Mouse (Mus musculus): Measurements from ENCODE around the gene Pkd1l3.

DNA sequence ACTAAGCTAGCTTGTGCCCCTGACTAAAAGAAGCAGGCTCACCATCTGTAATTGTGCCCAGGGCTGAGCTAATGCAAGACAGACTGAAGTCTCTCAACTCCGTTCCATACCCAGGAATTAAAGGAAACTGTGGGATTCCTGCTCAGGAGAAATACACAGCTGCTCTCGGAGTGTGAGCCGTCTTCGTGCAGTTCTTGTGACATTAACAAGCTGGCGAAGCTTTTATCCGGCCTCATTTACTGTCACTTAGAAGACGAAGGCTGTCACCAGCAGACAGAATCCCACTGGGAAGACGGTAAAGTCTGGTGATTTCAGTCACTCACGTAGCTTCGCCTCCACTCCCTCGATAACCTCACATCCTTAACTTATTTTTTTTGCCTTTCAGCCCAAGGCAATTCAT is 33.0 kb downstream of the Pkd1l3 start:
- TF ChIP-seq POLR2A (IDR thresholded peaks at IDR 0.05; ENCODE audit: low read depth, low read length), result no peak
- TF ChIP-seq CTCF (conservative IDR thresholded peaks at IDR 0.05; ENCODE audit: insufficient read depth, insufficient read length, low read depth, low read length), result no peak
